Mouse (Mus musculus) forebrain, embryonic 14.5 days (tissue): ENCODE measurements around the gene Themis3. TPM values are rescaled to one million over a fixed set of nuclear protein-coding genes. Genes with fewer than 3 reads are reported as not detected.

ENCODE experiments used
- ATAC-seq: fragments of 200-750 bp; cut with Nextera tagmentation; 2 replicates; pipeline ENCODE4 v1.8.0; 2017; ENCODE audit warnings: mild to moderate bottlenecking, moderate library complexity
- DNase-seq: peaks from one replicate; pipeline ENCODE4 v3.0.0-alpha.2; 2015; ENCODE audit warnings: low spot score
- H3K27ac ChIP-seq: fragments of 300-500 bp; sonication (generic); 2 replicates; pipeline ENCODE4 v1.5.1; 2014; ENCODE audit warnings: low read depth, mild to moderate bottlenecking, control low read depth, low read length, moderate library complexity
- H3K27me3 ChIP-seq: fragments of 300-500 bp; sonication (generic); replicated peaks from 2 replicates; pipeline ENCODE4 v1.6.1; 2014; ENCODE audit warnings: low read length, control low read depth, mixed read lengths; ENCODE audit not compliant: control insufficient read depth, insufficient read depth
- H3K36me3 ChIP-seq: fragments of 300-500 bp; sonication (generic); 2 replicates; pipeline ENCODE4 v1.6.1; 2014; ENCODE audit warnings: low read length, control low read depth; ENCODE audit not compliant: control insufficient read depth, insufficient read depth
- H3K4me1 ChIP-seq: fragments of 300-500 bp; sonication (generic); 2 replicates; pipeline ENCODE4 v1.6.1; 2014; ENCODE audit warnings: antibody characterized with exemption, low read length, control low read depth; ENCODE audit not compliant: control insufficient read depth, insufficient read depth
- H3K4me2 ChIP-seq: fragments of 300-500 bp; sonication (generic); 2 replicates; pipeline ENCODE4 v1.6.1; 2014; ENCODE audit warnings: mild to moderate bottlenecking, control low read depth, low read length
- H3K4me3 ChIP-seq: fragments of 300-500 bp; sonication (generic); 2 replicates; pipeline ENCODE4 v1.5.1; 2014; ENCODE audit warnings: low read depth, low read length, control low read depth
- H3K9ac ChIP-seq: fragments of 300-500 bp; sonication (generic); 2 replicates; pipeline ENCODE4 v1.6.1; 2014; ENCODE audit warnings: mild to moderate bottlenecking, low read length, control low read depth, moderate library complexity
- H3K9me3 ChIP-seq: fragments of 300-500 bp; sonication (generic); replicated peaks from 2 replicates; pipeline ENCODE4 v1.6.1; 2016; ENCODE audit warnings: low read length, control low read depth, mixed read lengths; ENCODE audit not compliant: control insufficient read depth
- WGBS: fragments of 180-500 bp; shearing (Covaris S2); extraction: QIAGEN DNeasy Blood & Tissue Kit; methylation state at CpG from one replicate; pipeline ENCODE4 v1.1.7; 2014; 5-methylcytosine and 5-hydroxymethylcytosine counted together
- polyA plus RNA-seq: library from polyadenylated mRNA; unstranded; fragments of >200 nt; fragmentation: Nextera tagmentation; extraction: Ambion mirVana; gene quantifications from 2 replicates; pipeline ENCODE4 v1.2.1, GENCODE M21; 2014

The Themis3 gene
- polyA plus RNA-seq, 1 experiment from 2014 or later: not detected

DNA sequence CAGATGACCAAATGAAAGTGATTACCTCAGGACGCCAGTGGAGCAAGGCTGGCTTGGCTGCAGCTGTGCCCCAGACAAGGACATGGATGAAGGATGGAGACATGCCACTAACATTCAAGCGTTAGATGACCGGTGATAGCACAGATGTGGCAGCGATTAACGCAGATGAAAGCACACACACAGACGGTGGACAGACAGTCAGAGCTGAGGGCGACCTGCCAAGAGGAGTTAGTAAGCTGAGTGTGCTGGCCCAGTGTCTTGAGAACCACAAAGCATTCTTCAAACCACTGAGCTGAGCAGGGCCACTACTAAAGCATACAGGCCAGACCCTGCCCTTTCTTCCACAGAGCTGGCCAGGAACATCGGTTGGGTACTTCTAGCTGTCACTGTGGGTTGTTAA, 89.5 kb downstream of the Themis3 start:
- ATAC-seq (no peak), DNase-seq (no peak)
- no peak overlapping the region for H3K4me2 ChIP-seq
- H3K9me3 ChIP-seq: no peaks in the 10 kb centered on the region
- peaks cover 37% of the 10 kb centered on the region for H3K36me3 ChIP-seq
- H3K9ac ChIP-seq: no peak overlapping the region; the same call in 1 of the 2 replicates
- no peak overlapping the region for H3K27ac ChIP-seq
- H3K4me1 ChIP-seq: no peaks in the 10 kb centered on the region
- no peaks in the 10 kb centered on the region for H3K27me3 ChIP-seq
- no peak overlapping the region for H3K4me3 ChIP-seq
- 89% methylated on average over 8 of the region's 8 CpGs for WGBS

Other genes starting within 250 kb of the Themis3 start
- gene Mtcl1, start 144.9 kb downstream of the Themis3 start, polyA plus RNA-seq: 17.5 and 24.5 TPM in 2 replicates
- gene Rab12, start 74.9 kb downstream of the Themis3 start, polyA plus RNA-seq: 52.0 and 67.1 TPM in 2 replicates